Mouse (Mus musculus) lung, embryonic 16.5 days (tissue): ENCODE results near the gene Efemp2. TPM values are rescaled to one million over a fixed set of nuclear protein-coding genes. Genes with fewer than 3 reads are reported as not detected.

Experiments used
- ATAC-seq: fragments of 200-750 bp; cut with Nextera tagmentation; 2 replicates; pipeline ENCODE4 v1.8.0; 2017; ENCODE audit warnings: low read depth, mild to moderate bottlenecking, moderate library complexity
- H3K27ac ChIP-seq: fragments of 300-500 bp; sonication (generic); 2 replicates; pipeline ENCODE4 v1.5.1; 2014; ENCODE audit warnings: mild to moderate bottlenecking, control low read depth, low read length
- H3K27me3 ChIP-seq: fragments of 300-500 bp; sonication (generic); 2 replicates; pipeline ENCODE4 v1.6.1; 2014; ENCODE audit warnings: low read depth, low read length, mixed read lengths; ENCODE audit not compliant: control insufficient read depth, insufficient read depth
- H3K36me3 ChIP-seq: fragments of 300-500 bp; sonication (generic); 2 replicates; pipeline ENCODE4 v1.6.1; 2014; ENCODE audit warnings: low read length; ENCODE audit not compliant: control insufficient read depth, insufficient read depth
- H3K4me1 ChIP-seq: fragments of 300-500 bp; sonication (generic); replicated peaks from 2 replicates; pipeline ENCODE4 v1.6.1; 2014; ENCODE audit warnings: low read length, mixed read lengths; ENCODE audit not compliant: control insufficient read depth, insufficient read depth
- H3K4me2 ChIP-seq: fragments of 300-500 bp; sonication (generic); 2 replicates; pipeline ENCODE4 v1.6.1; 2014; ENCODE audit warnings: low read depth, low read length, control low read depth
- H3K4me3 ChIP-seq: fragments of 300-500 bp; sonication (generic); 2 replicates; pipeline ENCODE4 v1.5.1; 2014; ENCODE audit warnings: mild to moderate bottlenecking, low read length, control low read depth
- H3K9ac ChIP-seq: fragments of 300-500 bp; sonication (generic); 2 replicates; pipeline ENCODE4 v1.6.1; 2014; ENCODE audit warnings: low read length, control low read depth
- H3K9me3 ChIP-seq: fragments of 300-500 bp; sonication (generic); 2 replicates; pipeline ENCODE4 v1.6.1; 2016; ENCODE audit warnings: low read length; ENCODE audit not compliant: control insufficient read depth
- WGBS: fragments of 180-500 bp; shearing (Covaris S2); extraction: QIAGEN DNeasy Blood & Tissue Kit; methylation state at CpG from one replicate; pipeline ENCODE4 v1.1.7; 2014; 5-methylcytosine and 5-hydroxymethylcytosine counted together
- polyA plus RNA-seq: library from polyadenylated mRNA; unstranded; fragments of >200 nt; fragmentation: Nextera tagmentation; extraction: Ambion mirVana; gene quantifications from 2 replicates; pipeline ENCODE4 v1.2.1, GENCODE M21; 2015

Gene Efemp2
- polyA plus RNA-seq, 1 experiment from 2014 or later: 200 TPM

GRCm38 (mm10) chr19:5471846-5472245 is 1.9 kb upstream of the Efemp2 start:
- Histone ChIP-seq H3K4me3 (no peak overlapping the region), H3K36me3 (peaks cover 6% of the 10 kb centered on the region), H3K9me3 (no peaks in the 10 kb centered on the region), H3K27ac (no peak overlapping the region), H3K27me3 (no peaks in the 10 kb centered on the region), H3K4me1 (peaks cover 16% of the 10 kb centered on the region), H3K4me2 (no peak overlapping the region), H3K9ac (no peak overlapping the region)
- no peak for ATAC-seq
- WGBS: 47% methylated on average over 5 of the region's 5 CpGs

- 73% methylated on average over 3 of the region's 3 CpGs for WGBS
- Histone ChIP-seq H3K9me3 (no peaks in the 10 kb centered on the region), H3K27me3 (no peaks in the 10 kb centered on the region), H3K27ac (no peak overlapping the region), H3K9ac (no peak overlapping the region), H3K36me3 (no peaks in the 10 kb centered on the region), H3K4me1 (peaks cover 16% of the 10 kb centered on the region), H3K4me3 (no peak overlapping the region), H3K4me2 (no peak overlapping the region)
- no peak for ATAC-seq
Measured at GRCm38 (mm10) chr19:5472857-5473256, 897 bp upstream of the Efemp2 start.

DNA sequence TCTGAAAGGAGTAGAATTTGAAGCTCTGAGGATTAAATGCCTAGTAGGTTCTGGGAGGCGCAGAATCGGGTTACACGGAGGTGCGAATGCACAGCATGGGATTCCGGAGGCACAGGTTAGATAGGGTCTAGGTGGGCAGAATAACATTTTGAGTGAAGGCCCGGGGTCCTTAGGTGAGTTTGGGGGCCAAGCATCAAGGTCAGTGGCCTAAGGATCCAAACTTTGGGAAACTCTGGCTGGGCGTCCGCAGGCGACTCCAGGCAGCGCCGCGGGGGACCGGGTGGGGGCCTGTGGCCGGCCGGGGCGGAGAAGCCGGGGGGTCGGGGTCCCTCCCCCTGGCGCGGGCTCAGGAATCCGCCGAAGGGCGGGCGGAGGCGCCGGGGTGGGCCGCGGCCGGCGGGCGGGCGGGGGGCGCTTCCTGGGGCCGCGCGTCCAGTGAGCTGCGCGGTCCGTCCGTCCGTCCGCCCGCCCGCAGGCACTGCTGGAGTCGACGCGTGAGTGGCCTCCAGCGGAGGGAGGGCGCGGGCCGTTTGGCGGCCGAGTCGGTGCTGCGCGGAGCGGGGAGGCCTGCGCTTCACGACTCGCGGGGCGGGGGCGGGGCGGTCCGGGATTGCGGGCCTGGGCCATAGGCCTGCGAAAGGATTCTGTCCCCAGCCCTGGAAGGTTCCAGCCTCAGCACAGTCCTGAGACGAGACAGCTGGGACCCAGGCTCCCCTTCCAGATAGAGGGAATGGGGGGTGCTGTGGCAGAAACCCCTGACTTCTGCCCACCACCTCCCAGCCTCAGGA is 721 bp downstream of the Efemp2 start:
- Histone ChIP-seq H3K9me3 (no peaks in the 10 kb centered on the region), H3K4me3 (peak overlapping the region; percentile 62), H3K27me3 (no peaks in the 10 kb centered on the region), H3K9ac (peak overlapping the region; percentile 81), H3K27ac (peak overlapping the region; percentile 89), H3K36me3 (peaks cover 8% of the 10 kb centered on the region), H3K4me1 (peaks cover 16% of the 10 kb centered on the region), H3K4me2 (peak overlapping the region; percentile 75)
- peak; percentile 71 for ATAC-seq
- WGBS: 1% methylated on average over 50 of the region's 68 CpGs

DNA sequence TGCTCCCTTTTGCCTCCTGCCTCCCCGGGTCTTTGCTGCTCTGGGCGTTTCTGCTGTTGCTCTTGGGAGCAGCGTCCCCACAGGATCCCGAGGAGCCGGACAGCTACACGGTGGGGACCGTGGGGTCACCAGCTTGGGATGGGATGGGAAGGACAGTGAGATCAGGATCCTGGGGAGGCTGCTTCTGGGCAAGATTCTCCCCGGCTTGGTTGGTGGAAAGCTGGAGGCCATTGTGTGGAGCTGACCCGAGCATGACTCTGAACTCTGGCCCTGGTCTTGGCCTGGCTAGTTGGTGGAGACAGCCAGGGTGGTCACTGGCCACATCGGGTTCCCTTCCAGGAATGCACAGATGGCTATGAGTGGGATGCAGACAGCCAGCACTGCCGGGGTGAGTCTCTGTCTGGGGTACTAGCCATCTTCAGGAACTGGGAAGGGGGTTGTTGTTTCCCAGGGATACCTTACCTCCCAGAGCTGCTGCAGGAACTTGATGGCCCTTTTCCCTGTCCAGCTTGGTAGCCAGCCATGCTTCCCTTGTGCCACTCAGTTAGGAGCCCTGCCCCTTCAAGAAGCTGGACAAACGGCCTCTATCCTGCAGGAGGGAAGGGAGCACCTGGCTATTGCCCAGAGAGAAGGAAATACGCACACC is 1.4 kb downstream of the Efemp2 start:
- Histone ChIP-seq H3K27me3 (no peaks in the 10 kb centered on the region), H3K36me3 (peaks cover 13% of the 10 kb centered on the region), H3K4me1 (peaks cover 16% of the 10 kb centered on the region), H3K9me3 (no peaks in the 10 kb centered on the region), H3K27ac (peak overlapping the region; percentile 89), H3K4me3 (peak overlapping the region; percentile 62), H3K4me2 (peak overlapping the region; percentile 75), H3K9ac (peak overlapping the region; percentile 81)
- no peak; the same call in 1 of the 2 replicates for ATAC-seq
- 12% methylated on average over 13 of the region's 13 CpGs for WGBS

DNA sequence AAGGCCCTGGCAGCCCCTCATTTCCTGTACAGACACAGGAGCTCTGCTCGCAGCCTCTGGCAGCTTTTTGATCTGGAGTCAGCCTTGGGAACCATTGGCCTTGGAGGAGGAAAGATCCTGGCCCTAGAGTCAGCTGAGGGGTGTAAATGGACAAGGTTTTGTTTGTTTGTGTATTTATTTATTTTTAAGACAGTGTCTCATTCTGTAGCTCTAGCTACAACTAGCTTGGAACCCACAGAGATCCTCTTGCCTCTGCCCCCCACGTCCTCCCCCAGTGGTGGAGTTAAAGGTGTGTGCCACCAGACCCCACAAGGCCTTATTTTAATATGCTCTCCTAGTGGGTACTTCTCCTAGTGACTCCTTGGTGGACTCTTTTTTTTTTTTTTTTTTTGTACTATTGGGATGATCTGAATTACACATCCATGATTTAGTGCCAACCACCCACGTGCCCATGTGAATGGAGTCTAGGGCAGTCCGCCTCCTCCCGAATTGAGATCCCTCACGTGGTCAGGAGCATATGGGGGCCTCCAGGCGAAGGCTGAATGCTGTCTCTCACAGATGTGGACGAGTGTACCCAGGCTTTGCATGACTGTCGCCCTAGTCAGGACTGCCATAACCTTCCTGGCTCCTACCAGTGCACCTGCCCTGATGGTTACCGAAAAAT is 3.4 kb downstream of the Efemp2 start:
- no peak overlapping the region for H3K4me2 ChIP-seq
- H3K9me3 ChIP-seq: no peaks in the 10 kb centered on the region
- H3K36me3 ChIP-seq: peaks cover 25% of the 10 kb centered on the region
- no peak for ATAC-seq
- no peak overlapping the region for H3K4me3 ChIP-seq
- H3K27me3 ChIP-seq: no peaks in the 10 kb centered on the region
- H3K27ac ChIP-seq: no peak overlapping the region
- H3K9ac ChIP-seq: no peak overlapping the region
- peaks cover 16% of the 10 kb centered on the region for H3K4me1 ChIP-seq
- 86% methylated on average over 10 of the region's 10 CpGs for WGBS

- H3K27ac ChIP-seq: no peak overlapping the region
- no peak overlapping the region for H3K4me3 ChIP-seq
- no peaks in the 10 kb centered on the region for H3K9me3 ChIP-seq
- H3K9ac ChIP-seq: no peak overlapping the region
- 86% methylated on average over 18 of the region's 18 CpGs for WGBS
- peaks cover 16% of the 10 kb centered on the region for H3K4me1 ChIP-seq
- ATAC-seq: no peak
- H3K4me2 ChIP-seq: no peak overlapping the region
- H3K36me3 ChIP-seq: peaks cover 29% of the 10 kb centered on the region
- H3K27me3 ChIP-seq: no peaks in the 10 kb centered on the region
Measured at GRCm38 (mm10) chr19:5477668-5478300, 4.0 kb downstream of the Efemp2 start.

DNA sequence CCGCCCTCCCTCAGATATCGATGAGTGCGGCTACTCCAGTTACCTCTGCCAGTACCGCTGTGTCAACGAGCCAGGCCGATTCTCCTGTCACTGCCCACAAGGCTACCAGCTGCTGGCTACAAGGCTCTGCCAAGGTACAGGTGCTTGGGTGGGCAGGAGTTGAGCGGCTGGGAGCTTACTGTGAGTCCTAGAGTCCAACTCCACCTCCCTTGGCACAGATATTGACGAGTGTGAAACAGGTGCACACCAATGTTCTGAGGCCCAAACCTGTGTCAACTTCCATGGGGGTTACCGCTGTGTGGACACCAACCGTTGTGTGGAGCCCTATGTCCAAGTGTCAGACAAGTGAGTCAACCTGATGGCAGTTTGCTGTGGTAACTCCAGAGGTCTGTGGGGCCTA is 6.3 kb downstream of the Efemp2 start:
- Histone ChIP-seq H3K4me3 (no peak overlapping the region), H3K36me3 (peaks cover 39% of the 10 kb centered on the region), H3K4me1 (peaks cover 25% of the 10 kb centered on the region), H3K27ac (no peak overlapping the region), H3K27me3 (no peaks in the 10 kb centered on the region), H3K4me2 (no peak overlapping the region), H3K9ac (no peak overlapping the region), H3K9me3 (no peaks in the 10 kb centered on the region)
- ATAC-seq: no peak
- 84% methylated on average over 10 of the region's 10 CpGs for WGBS

GRCm38 (mm10) chr19:5481398-5481797 is 7.6 kb downstream of the Efemp2 start:
- Histone ChIP-seq H3K9ac (no peak overlapping the region), H3K4me2 (no peak overlapping the region), H3K36me3 (peaks cover 41% of the 10 kb centered on the region), H3K27me3 (no peaks in the 10 kb centered on the region), H3K4me3 (no peak overlapping the region), H3K27ac (no peak overlapping the region), H3K9me3 (no peaks in the 10 kb centered on the region), H3K4me1 (peaks cover 29% of the 10 kb centered on the region)
- ATAC-seq: no peak
- 87% methylated on average over 10 of the region's 10 CpGs for WGBS
